Mouse (Mus musculus) liver, adult 2 months (tissue): ENCODE measurements around the gene Lrrc10.

Experiments used
- CTCF ChIP-seq: fragments of 200-500 bp; IDR thresholded peaks from 2 replicates; pipeline ENCODE4 v1.5.1; 2011; ENCODE audit warnings: low read depth, low read length, control low read depth
- POLR2A ChIP-seq: fragments of 200-500 bp; IDR thresholded peaks from 2 replicates; pipeline ENCODE4 v1.6.1; 2011; ENCODE audit warnings: low read length, control low read depth; ENCODE audit not compliant: insufficient read depth; ENCODE audit errors: extremely low read depth

DNA sequence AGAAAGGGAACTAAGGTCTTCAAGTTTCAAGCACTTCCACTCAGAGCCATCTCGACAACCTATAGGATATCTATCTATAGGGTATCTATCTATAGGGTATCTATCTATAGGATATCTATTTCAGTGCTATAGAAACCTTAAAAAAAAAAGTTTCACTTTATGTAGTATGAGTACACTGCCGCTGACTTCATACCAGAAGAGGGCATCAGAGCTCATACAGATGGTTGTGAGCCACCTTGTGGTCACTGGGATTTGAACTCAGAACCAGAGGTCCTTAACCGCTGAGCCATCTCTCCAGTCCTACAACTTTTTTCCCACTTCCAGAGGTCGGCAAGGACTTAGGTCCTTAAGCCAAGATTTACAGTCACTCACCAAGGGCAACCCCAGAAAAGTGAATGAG, 10.5 kb downstream of the Lrrc10 start:
- no peak for TF ChIP-seq CTCF
- no peak for TF ChIP-seq POLR2A
